Comparison of ENCODE assay signal across 9 mouse cellular contexts in genomic region chr1:89424563-89424962, GRCm38 (mm10). TPM values are rescaled to one million over a fixed set of nuclear protein-coding genes. Genes with fewer than 3 reads are reported as not detected.
DNase-seq lines count a peak whose midpoint lies in the region; ATAC-seq and TF ChIP-seq lines count a peak whose summit lies in the region.
"Had no signal": no experiment of that assay in that cellular context is flagged by ENCODE, and none has a peak within 500 bp of the region (broad histone marks: within the 10 kb centered on the region; RNA-seq: fewer than 3 reads in every experiment).

No protein-coding gene starts in this region.

- ATAC-seq in megakaryocyte, adult 5-6 weeks (ENCODE audit: poor library complexity, severe bottlenecking) = no peak

- peak; percentile 26 to 51 for DNase-seq in lung, adult 18-20 months
- DNase-seq in lung, adult 2 months = no peak
- peak; percentile 50 for DNase-seq in adrenal gland, postnatal 25 days
- DNase-seq in heart, postnatal 36 days = peak; percentile 12 to 18
- DNase-seq in lung, postnatal 4 days = peak; percentile 51 to 55
- DNase-seq in layer of hippocampus, postnatal 36 days = no peak
- no peak for DNase-seq in testis, postnatal 10 days (ENCODE audit: low spot score)
- DNase-seq: spleen, adult 18-20 months had no signal

- WGBS in lung, adult 2 months = 36% methylated on average over 6 of the region's 6 CpGs

- intact Hi-C loops in heart, postnatal 36 days (cut with DNase I) = no loop called here

- H3K4me3 ChIP-seq in lung, adult 2 months (replicated peaks; ENCODE audit: extremely low read depth, low read depth, low read length) = no peak overlapping the region

- no peak for TF ChIP-seq CTCF in lung, adult 2 months (IDR thresholded peaks at IDR 0.05; ENCODE audit: insufficient read depth, low read length)

- H3K4me1 ChIP-seq in lung, adult 2 months (ENCODE audit: control insufficient read depth, insufficient read depth, low read length) = peaks cover 19% of the 10 kb centered on the region

- TF ChIP-seq POLR2A in lung, adult 2 months (IDR thresholded peaks at IDR 0.05; ENCODE audit: borderline replicate concordance, extremely low read depth, low read depth, low read length) = no peak

RNA-seq across cellular contexts. Expression of gene Agap1, which starts 30.0 kb away (rescaled TPM):
- 24.1 and 28.0 TPM in 2 replicates for polyA plus RNA-seq in lung, adult 2 months (2012; rRNA removed)
- 52.9 and 55.0 TPM in 2 replicates for total RNA-seq in adrenal gland, postnatal 25 days (2021)
- 10 to 100 TPM; 60.8 to 67.6 TPM for total RNA-seq in heart, postnatal 36 days (2021)
- total RNA-seq in layer of hippocampus, postnatal 36 days (2021) = 100 to 1,000 TPM; 256 to 286 TPM
- 7.9 and 9.1 TPM in 2 replicates for total RNA-seq in megakaryocyte, adult 5-6 weeks (2015)
- 4.0 and 8.1 TPM in 2 replicates for total RNA-seq in megakaryocyte, adult 5-6 weeks (2017)

Comparison
In these comparisons a context has a peak if more than half of its experiments do, and no peak if none do; other contexts are left out.
1. DNase-seq: peak in lung, adult 18-20 months (2 of 2), adrenal gland, postnatal 25 days (single experiment), heart, postnatal 36 days (2 of 2) and lung, postnatal 4 days (2 of 2); none in lung, adult 2 months (single experiment), layer of hippocampus, postnatal 36 days (0 of 2) and testis, postnatal 10 days (single experiment).